Mouse (Mus musculus): ENCODE measurements around the gene Ssna1. TPM values are rescaled to one million over a fixed set of nuclear protein-coding genes. Genes with fewer than 3 reads are reported as not detected.

Gene Ssna1
- polyA plus RNA-seq, 1 experiment from 2014 or later: 217 TPM

DNA sequence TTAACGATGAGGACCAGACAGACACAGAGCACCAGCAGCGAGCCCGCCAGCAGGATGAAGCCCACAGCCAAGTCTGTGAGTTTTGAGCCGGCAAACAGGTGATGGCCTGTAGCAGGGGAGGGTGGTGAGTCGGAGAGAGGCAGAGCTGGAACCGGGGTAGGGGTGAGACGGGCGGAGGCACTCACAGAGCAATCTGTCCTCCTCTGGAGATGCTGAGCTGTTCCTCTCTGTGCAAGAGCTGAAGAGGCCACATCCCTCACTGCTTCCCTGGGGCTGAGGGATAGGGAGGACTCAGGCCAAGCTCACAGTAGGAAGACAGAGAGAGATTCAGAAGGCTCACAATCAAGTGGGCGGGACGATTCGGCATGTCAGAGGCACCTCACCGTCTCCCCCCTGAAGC is 41.2 kb downstream of the Ssna1 start:
- Histone ChIP-seq H3K27ac (ENCODE audit: low read depth, low read length) (no peak overlapping the region), H3K27me3 (ENCODE audit: control insufficient read depth, insufficient read depth, low read length) (no peaks in the 10 kb centered on the region), H3K4me1 (ENCODE audit: control insufficient read depth, insufficient read depth, low read length) (no peaks in the 10 kb centered on the region), H3K36me3 (ENCODE audit: control insufficient read depth, insufficient read depth, low read length) (no peaks in the 10 kb centered on the region), H3K9me3 (ENCODE audit: control insufficient read depth, low read length) (no peaks in the 10 kb centered on the region), H3K4me2 (ENCODE audit: low read depth) (no peak overlapping the region), H3K9ac (ENCODE audit: low read length) (no peak overlapping the region), H3K4me3 (ENCODE audit: low read depth, low read length) (no peak overlapping the region)
- 54% methylated on average over 12 of the region's 12 CpGs for WGBS
- DNase-seq (ENCODE audit: low spot score): no peak
- ATAC-seq (ENCODE audit: insufficient read depth, low FRiP score, low TSS enrichment): no peak

GRCm38 (mm10) chr2:25230581-25230980 is 41.7 kb downstream of the Ssna1 start:
- Histone ChIP-seq H3K4me3 (ENCODE audit: low read depth, low read length) (no peak overlapping the region), H3K9ac (ENCODE audit: low read length) (no peak overlapping the region)
- 91% methylated on average over 7 of the region's 7 CpGs for WGBS

DNA sequence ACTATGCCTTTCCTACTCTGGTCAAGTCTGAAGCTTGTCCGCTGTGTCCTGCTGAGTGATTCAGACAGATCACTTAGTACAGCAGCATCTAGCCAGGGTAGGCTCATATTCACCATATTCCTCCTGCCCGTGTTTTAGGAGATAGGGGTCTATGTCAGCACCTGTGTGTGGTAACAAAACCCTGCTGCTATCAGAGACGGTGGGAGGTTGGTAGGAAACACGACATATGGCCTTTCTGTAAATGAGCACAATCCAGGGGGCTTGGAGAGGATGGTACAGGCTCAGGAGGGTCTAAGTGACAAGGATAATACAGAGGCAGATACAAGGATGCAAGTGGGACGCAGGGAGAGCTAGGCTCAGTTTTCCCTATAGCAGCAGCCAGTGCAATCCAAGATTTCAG is 42.7 kb downstream of the Ssna1 start:
- no peaks in the 10 kb centered on the region for H3K9me3 ChIP-seq (ENCODE audit: control insufficient read depth, low read length)
- H3K9ac ChIP-seq (ENCODE audit: low read length): no peak overlapping the region
- H3K4me1 ChIP-seq (ENCODE audit: control insufficient read depth, insufficient read depth, low read length): peaks cover 5% of the 10 kb centered on the region; the same call in 1 of the 2 replicates
- H3K4me3 ChIP-seq (ENCODE audit: low read depth, low read length): no peak overlapping the region
- no peaks in the 10 kb centered on the region for H3K36me3 ChIP-seq (ENCODE audit: control insufficient read depth, insufficient read depth, low read length)
- no peak overlapping the region for H3K27ac ChIP-seq (ENCODE audit: low read depth, low read length)
- DNase-seq (ENCODE audit: low spot score) (no peak), ATAC-seq (ENCODE audit: insufficient read depth, low FRiP score, low TSS enrichment) (no peak)
- no peak overlapping the region for H3K4me2 ChIP-seq (ENCODE audit: low read depth)
- H3K27me3 ChIP-seq (ENCODE audit: control insufficient read depth, insufficient read depth, low read length): no peaks in the 10 kb centered on the region
- 83% methylated on average over 5 of the region's 5 CpGs for WGBS

More at GRCm38 (mm10) chr2:25230581-25230980, 41.7 kb downstream of the Ssna1 start:
- no peaks in the 10 kb centered on the region for H3K36me3 ChIP-seq (ENCODE audit: control insufficient read depth, insufficient read depth, low read length)
- DNase-seq (ENCODE audit: low spot score) (no peak), ATAC-seq (ENCODE audit: insufficient read depth, low FRiP score, low TSS enrichment) (no peak)
- no peak overlapping the region for H3K27ac ChIP-seq (ENCODE audit: low read depth, low read length)
- H3K9me3 ChIP-seq (ENCODE audit: control insufficient read depth, low read length): no peaks in the 10 kb centered on the region
- no peak overlapping the region for H3K4me2 ChIP-seq (ENCODE audit: low read depth)
- H3K27me3 ChIP-seq (ENCODE audit: control insufficient read depth, insufficient read depth, low read length): no peaks in the 10 kb centered on the region
- H3K4me1 ChIP-seq (ENCODE audit: control insufficient read depth, insufficient read depth, low read length): peaks cover under 1% of the 10 kb centered on the region; the same call in 1 of the 2 replicates

DNA sequence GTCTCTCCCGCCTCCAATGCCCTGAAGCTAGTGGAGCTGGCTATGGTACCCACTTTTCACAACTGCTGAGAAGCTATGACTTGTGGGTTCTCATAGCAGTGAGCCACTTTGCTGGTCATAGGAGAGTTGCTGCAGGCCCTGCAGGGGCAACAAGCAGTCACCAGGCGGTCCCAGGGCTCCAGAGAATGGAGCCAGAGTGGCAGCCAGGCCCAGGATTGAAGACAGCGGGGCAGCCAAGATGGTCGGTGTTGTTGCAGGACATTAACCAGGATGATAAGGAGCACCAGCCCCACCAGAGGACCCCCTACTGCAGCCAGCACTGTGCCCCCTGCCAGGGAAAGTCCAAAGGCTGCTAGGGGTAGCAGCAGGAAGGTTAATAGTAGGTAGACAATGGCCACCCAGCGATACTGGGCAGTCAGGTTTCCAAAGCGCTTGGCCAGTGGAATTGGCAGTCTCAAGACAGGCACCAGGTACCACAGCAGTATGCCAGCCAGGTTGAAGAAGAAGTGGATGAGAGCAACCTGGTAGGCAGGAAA is 43.2 kb downstream of the Ssna1 start:
- Histone ChIP-seq H3K27ac (ENCODE audit: low read depth, low read length) (no peak overlapping the region), H3K27me3 (ENCODE audit: control insufficient read depth, insufficient read depth, low read length) (no peaks in the 10 kb centered on the region), H3K4me2 (ENCODE audit: low read depth) (no peak overlapping the region), H3K9ac (ENCODE audit: low read length) (no peak overlapping the region), H3K4me3 (ENCODE audit: low read depth, low read length) (0 out of 2 replicates have a peak overlapping the region, but pooled peaks have one; percentile 4), H3K4me1 (ENCODE audit: control insufficient read depth, insufficient read depth, low read length) (peaks cover 5% of the 10 kb centered on the region; the same call in 1 of the 2 replicates), H3K9me3 (ENCODE audit: control insufficient read depth, low read length) (no peaks in the 10 kb centered on the region), H3K36me3 (ENCODE audit: control insufficient read depth, insufficient read depth, low read length) (no peaks in the 10 kb centered on the region)
- ATAC-seq (ENCODE audit: insufficient read depth, low FRiP score, low TSS enrichment) (no peak), DNase-seq (ENCODE audit: low spot score) (no peak)
- WGBS: 70% methylated on average over 6 of the region's 6 CpGs

DNA sequence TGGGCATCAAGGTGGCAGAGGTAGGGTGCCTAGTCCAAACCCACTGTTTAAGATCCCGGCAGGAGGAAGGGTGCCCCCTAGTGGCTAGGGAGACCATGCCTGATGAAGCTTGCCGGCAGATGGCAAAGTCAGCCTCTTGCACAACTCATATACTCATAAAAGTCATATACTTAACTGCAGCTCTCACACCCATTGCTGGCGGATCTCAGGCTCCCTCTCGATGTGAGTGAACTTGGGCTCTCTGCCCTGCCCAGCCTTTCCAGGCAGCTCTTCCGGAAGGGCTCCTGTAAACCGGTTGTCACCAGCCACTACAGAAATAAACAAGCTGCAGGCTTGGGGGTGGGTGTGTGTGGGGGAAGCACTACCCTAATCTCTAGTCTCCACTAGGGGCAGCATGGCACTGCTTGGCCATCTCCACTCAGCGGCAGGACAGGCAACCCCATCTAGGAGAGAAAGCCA is 43.8 kb downstream of the Ssna1 start:
- H3K4me3 ChIP-seq (ENCODE audit: low read depth, low read length): 0 out of 2 replicates have a peak overlapping the region, but pooled peaks have one; percentile 4
- under 1% methylated on average over 7 of the region's 7 CpGs for WGBS
- no peak overlapping the region for H3K27ac ChIP-seq (ENCODE audit: low read depth, low read length)
- H3K4me1 ChIP-seq (ENCODE audit: control insufficient read depth, insufficient read depth, low read length): peaks cover 7% of the 10 kb centered on the region
- no peaks in the 10 kb centered on the region for H3K27me3 ChIP-seq (ENCODE audit: control insufficient read depth, insufficient read depth, low read length)
- no peaks in the 10 kb centered on the region for H3K9me3 ChIP-seq (ENCODE audit: control insufficient read depth, low read length)
- DNase-seq (ENCODE audit: low spot score): peak; percentile 83
- no peaks in the 10 kb centered on the region for H3K36me3 ChIP-seq (ENCODE audit: control insufficient read depth, insufficient read depth, low read length)
- no peak overlapping the region for H3K9ac ChIP-seq (ENCODE audit: low read length)
- ATAC-seq (ENCODE audit: insufficient read depth, low FRiP score, low TSS enrichment): no peak
- 0 out of 2 replicates have a peak overlapping the region, but pooled peaks have one; percentile 27 for H3K4me2 ChIP-seq (ENCODE audit: low read depth)

- Histone ChIP-seq H3K27ac (ENCODE audit: low read depth, low read length) (no peak overlapping the region), H3K36me3 (ENCODE audit: control insufficient read depth, insufficient read depth, low read length) (no peaks in the 10 kb centered on the region), H3K9me3 (ENCODE audit: control insufficient read depth, low read length) (no peaks in the 10 kb centered on the region), H3K4me3 (ENCODE audit: low read depth, low read length) (no peak overlapping the region), H3K4me1 (ENCODE audit: control insufficient read depth, insufficient read depth, low read length) (peaks cover 11% of the 10 kb centered on the region), H3K9ac (ENCODE audit: low read length) (no peak overlapping the region), H3K4me2 (ENCODE audit: low read depth) (no peak overlapping the region), H3K27me3 (ENCODE audit: control insufficient read depth, insufficient read depth, low read length) (no peaks in the 10 kb centered on the region)
- WGBS: 87% methylated on average over 4 of the region's 4 CpGs
- no peak for ATAC-seq (ENCODE audit: insufficient read depth, low FRiP score, low TSS enrichment)
- DNase-seq (ENCODE audit: low spot score): no peak
Measured at GRCm38 (mm10) chr2:25227406-25227805, 44.8 kb downstream of the Ssna1 start.

DNA sequence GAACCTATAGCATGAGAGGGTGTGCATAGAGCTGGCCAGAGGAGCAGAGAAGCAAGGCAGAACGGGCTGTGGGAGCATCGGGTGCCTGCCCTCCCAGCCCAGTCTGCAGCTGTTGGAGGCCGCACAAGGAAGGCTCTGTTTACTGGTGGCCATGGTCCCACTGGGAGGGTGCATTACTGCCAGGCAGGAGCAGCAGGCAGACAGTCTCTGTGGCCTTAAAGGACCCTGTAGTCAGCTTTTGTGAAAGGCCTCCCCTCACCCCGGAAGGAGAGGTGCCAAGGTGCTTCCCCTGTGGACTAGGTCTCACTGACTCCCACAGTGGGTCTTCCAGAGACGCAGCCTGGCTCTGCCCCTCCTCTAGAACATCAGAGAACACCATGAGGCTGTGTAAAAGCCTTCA is 45.4 kb downstream of the Ssna1 start:
- Histone ChIP-seq H3K4me2 (ENCODE audit: low read depth) (no peak overlapping the region), H3K9me3 (ENCODE audit: control insufficient read depth, low read length) (no peaks in the 10 kb centered on the region), H3K4me1 (ENCODE audit: control insufficient read depth, insufficient read depth, low read length) (peaks cover 11% of the 10 kb centered on the region), H3K27me3 (ENCODE audit: control insufficient read depth, insufficient read depth, low read length) (no peaks in the 10 kb centered on the region), H3K36me3 (ENCODE audit: control insufficient read depth, insufficient read depth, low read length) (no peaks in the 10 kb centered on the region), H3K27ac (ENCODE audit: low read depth, low read length) (no peak overlapping the region), H3K9ac (ENCODE audit: low read length) (no peak overlapping the region), H3K4me3 (ENCODE audit: low read depth, low read length) (no peak overlapping the region)
- DNase-seq (ENCODE audit: low spot score): no peak
- no peak for ATAC-seq (ENCODE audit: insufficient read depth, low FRiP score, low TSS enrichment)
- 79% methylated on average over 5 of the region's 5 CpGs for WGBS

- Histone ChIP-seq H3K9me3 (ENCODE audit: control insufficient read depth, low read length) (no peaks in the 10 kb centered on the region), H3K27me3 (ENCODE audit: control insufficient read depth, insufficient read depth, low read length) (no peaks in the 10 kb centered on the region), H3K9ac (ENCODE audit: low read length) (peak overlapping the region; percentile 70; the same call in 1 of the 2 replicates), H3K4me2 (ENCODE audit: low read depth) (peak overlapping the region; percentile 54), H3K36me3 (ENCODE audit: control insufficient read depth, insufficient read depth, low read length) (no peaks in the 10 kb centered on the region), H3K4me1 (ENCODE audit: control insufficient read depth, insufficient read depth, low read length) (peaks cover 11% of the 10 kb centered on the region), H3K27ac (ENCODE audit: low read depth, low read length) (peak overlapping the region; percentile 89; the same call in 1 of the 2 replicates), H3K4me3 (ENCODE audit: low read depth, low read length) (peak overlapping the region; percentile 78; the same call in 1 of the 2 replicates)
- ATAC-seq (ENCODE audit: insufficient read depth, low FRiP score, low TSS enrichment): no peak
- no peak for DNase-seq (ENCODE audit: low spot score)
- WGBS: 83% methylated on average over 8 of the region's 8 CpGs
Measured at GRCm38 (mm10) chr2:25225811-25226379, 46.3 kb downstream of the Ssna1 start.

Measured in neural tube, embryonic 11.5 days (tissue).